Mouse (Mus musculus): Measurements from ENCODE around the gene Eddm3b.

Eddm3b gene

GRCm38 (mm10) chr14:51113916-51114560, at the start of gene Eddm3b:
Gene Eddm3b, plus strand, starts transcription at chr14:51114426.
- no peak for DNase-seq (ENCODE audit: extremely low spot score)

GRCm38 (mm10) chr14:51068956-51069355, 45.3 kb upstream of the Eddm3b start:
- DNase-seq (ENCODE audit: extremely low spot score), result no peak

- DNase-seq (ENCODE audit: extremely low spot score), result no peak
These were observed 44.6 kb upstream of the Eddm3b start for GRCm38 (mm10) chr14:51069617-51070016.

- no peak for DNase-seq (ENCODE audit: extremely low spot score)
These were observed 39.9 kb upstream of the Eddm3b start, which contains the start of gene Olfr750 for GRCm38 (mm10) chr14:51074335-51074734. Gene Olfr750, minus strand, starts transcription at chr14:51074435.

GRCm38 (mm10) chr14:51079180-51079579, 35.0 kb upstream of the Eddm3b start:
- no peak for DNase-seq (ENCODE audit: extremely low spot score)

GRCm38 (mm10) chr14:51081035-51081434, 33.2 kb upstream of the Eddm3b start:
- no peak for DNase-seq (ENCODE audit: extremely low spot score)

GRCm38 (mm10) chr14:51082599-51083581, 31.3 kb upstream of the Eddm3b start:
- peak; percentile 85 for DNase-seq (ENCODE audit: extremely low spot score)

GRCm38 (mm10) chr14:51083805-51084204, 30.4 kb upstream of the Eddm3b start:
- DNase-seq (ENCODE audit: extremely low spot score), result no peak

GRCm38 (mm10) chr14:51085086-51085485, 29.1 kb upstream of the Eddm3b start:
- DNase-seq (ENCODE audit: extremely low spot score), result no peak

- DNase-seq (ENCODE audit: extremely low spot score), result no peak
These were observed 28.3 kb upstream of the Eddm3b start for GRCm38 (mm10) chr14:51085911-51086310.

- DNase-seq (ENCODE audit: extremely low spot score), result no peak
These were observed 26.5 kb upstream of the Eddm3b start for GRCm38 (mm10) chr14:51087762-51088161.

GRCm38 (mm10) chr14:51088166-51088969, 25.9 kb upstream of the Eddm3b start:
- DNase-seq (ENCODE audit: extremely low spot score), result peak; percentile 90

- peak; percentile 99 for DNase-seq (ENCODE audit: extremely low spot score)
These were observed 25.1 kb upstream of the Eddm3b start for GRCm38 (mm10) chr14:51088970-51089673.

GRCm38 (mm10) chr14:51089674-51090076, 24.6 kb upstream of the Eddm3b start:
- no peak for DNase-seq (ENCODE audit: extremely low spot score)

- peak; percentile 95 for DNase-seq (ENCODE audit: extremely low spot score)
These were observed 24.0 kb upstream of the Eddm3b start for GRCm38 (mm10) chr14:51090077-51090781.

GRCm38 (mm10) chr14:51090921-51091900, 23.0 kb upstream of the Eddm3b start, which contains the start of the genes Rnase4 and Ang:
Gene Rnase4, plus strand, starts transcription at chr14:51091077.
Gene Ang, plus strand, starts transcription at chr14:51091150.
- DNase-seq (ENCODE audit: extremely low spot score), result no peak

- DNase-seq (ENCODE audit: extremely low spot score), result no peak
These were observed 22.1 kb upstream of the Eddm3b start for GRCm38 (mm10) chr14:51092073-51092620.

GRCm38 (mm10) chr14:51093496-51093895, 20.7 kb upstream of the Eddm3b start:
- DNase-seq (ENCODE audit: extremely low spot score), result no peak

All from embryo, embryonic 9.5 days (tissue).